Mouse (Mus musculus): Measurements from ENCODE around the gene Adad1. TPM values are rescaled to one million over a fixed set of nuclear protein-coding genes. Genes with fewer than 3 reads are reported as not detected.

Gene Adad1
- polyA plus RNA-seq, 1 experiment from 2014 or later, result not detected

DNA sequence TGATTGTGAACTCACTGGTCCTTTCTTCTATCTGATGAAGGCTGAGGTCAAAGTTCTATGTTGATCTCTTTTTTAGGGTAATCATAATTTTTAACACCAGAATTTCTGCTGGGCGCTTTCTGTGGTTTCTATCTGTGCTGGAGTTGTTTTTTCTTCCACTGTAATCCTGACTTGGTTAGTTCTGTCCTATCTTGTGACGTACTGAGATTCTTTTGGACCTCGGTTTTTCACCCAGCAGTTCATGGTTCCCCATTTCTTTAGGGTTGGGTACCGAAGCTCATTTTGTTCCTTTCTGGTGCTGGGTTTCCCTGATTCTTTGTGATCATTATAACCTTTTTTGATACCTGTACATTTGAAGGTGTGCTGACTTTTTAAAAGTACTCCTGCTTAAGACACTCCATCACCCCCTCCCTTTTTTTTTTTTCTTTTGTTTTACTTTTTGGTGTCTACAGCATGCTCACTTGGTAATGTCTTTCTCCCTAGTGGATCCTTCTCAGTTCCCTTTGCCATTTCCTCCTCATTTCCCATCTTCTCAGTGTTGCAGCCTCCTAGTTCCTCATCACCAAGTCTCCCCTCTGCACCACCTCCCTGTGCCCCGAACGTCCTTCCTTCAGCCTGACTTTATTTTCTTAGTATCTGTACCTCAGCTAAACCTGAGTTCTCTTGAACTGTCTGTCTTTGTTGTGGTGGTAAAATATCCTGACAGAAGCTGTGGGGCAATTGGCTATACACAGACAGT, 77.0 kb downstream of the Adad1 start:
- H3K4me3 ChIP-seq (replicated peaks), result no peak overlapping the region
- H3K4me2 ChIP-seq, result no peak overlapping the region
- H3K9me3 ChIP-seq, result no peaks in the 10 kb centered on the region
- no peak overlapping the region for H3K9ac ChIP-seq
- no peaks in the 10 kb centered on the region for H3K4me1 ChIP-seq
- H3K27me3 ChIP-seq (replicated peaks), result no peaks in the 10 kb centered on the region
- 82% methylated on average over 6 of the region's 6 CpGs for WGBS
- H3K36me3 ChIP-seq, result no peaks in the 10 kb centered on the region
- H3K27ac ChIP-seq, result no peak overlapping the region
- no peak for ATAC-seq (ENCODE audit: insufficient read depth, low FRiP score, low read depth)

DNA sequence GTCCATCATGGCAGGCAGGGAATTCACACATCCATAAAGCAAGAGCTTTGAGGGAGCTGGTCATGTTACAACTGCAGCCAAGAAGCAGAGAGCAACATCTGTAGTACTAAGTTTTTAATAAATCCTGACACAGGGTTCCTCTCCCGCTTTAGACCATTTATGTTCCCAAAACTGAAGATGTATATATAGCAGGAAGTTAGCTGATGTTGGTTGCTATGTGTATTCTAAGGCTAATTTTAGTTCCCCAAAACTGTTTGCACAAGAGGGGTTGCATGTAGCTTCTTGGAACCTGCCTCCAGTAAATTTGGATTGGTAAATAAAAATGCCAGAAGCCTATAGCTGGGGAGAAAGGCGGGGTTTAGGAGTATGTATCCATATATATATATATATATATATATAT, 78.5 kb downstream of the Adad1 start:
- Histone ChIP-seq H3K9ac (no peak overlapping the region), H3K9me3 (no peaks in the 10 kb centered on the region), H3K4me3 (replicated peaks) (no peak overlapping the region), H3K4me2 (no peak overlapping the region), H3K27me3 (replicated peaks) (no peaks in the 10 kb centered on the region), H3K4me1 (no peaks in the 10 kb centered on the region), H3K27ac (no peak overlapping the region), H3K36me3 (no peaks in the 10 kb centered on the region)
- no peak for ATAC-seq (ENCODE audit: insufficient read depth, low FRiP score, low read depth)
- WGBS, result 81% methylated on average over 2 of the region's 2 CpGs

DNA sequence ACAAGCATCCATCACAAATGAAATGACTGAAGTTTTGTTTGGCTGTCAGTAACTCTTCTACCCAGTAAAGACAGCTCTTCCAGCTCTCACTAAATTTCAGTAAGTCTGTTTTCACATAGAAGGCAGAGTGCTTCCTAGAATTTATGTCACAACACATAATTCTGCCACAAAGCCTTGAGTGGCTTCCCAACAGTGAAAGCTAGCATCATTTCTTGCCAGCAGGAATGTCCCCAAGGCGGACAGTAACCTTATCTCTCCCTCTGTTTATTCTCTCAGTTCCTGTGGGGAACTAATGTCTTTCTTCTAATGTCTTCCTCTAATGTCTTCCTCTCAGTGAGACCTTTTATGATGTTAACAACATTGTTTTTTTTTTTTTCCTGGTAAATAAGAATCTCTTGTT, 81.7 kb downstream of the Adad1 start:
- Histone ChIP-seq H3K4me2 (no peak overlapping the region), H3K27ac (no peak overlapping the region), H3K9me3 (no peaks in the 10 kb centered on the region), H3K4me3 (replicated peaks) (no peak overlapping the region), H3K9ac (no peak overlapping the region), H3K4me1 (no peaks in the 10 kb centered on the region), H3K27me3 (replicated peaks) (no peaks in the 10 kb centered on the region), H3K36me3 (no peaks in the 10 kb centered on the region)
- 31% methylated on average over 1 of the region's 1 CpGs for WGBS
- ATAC-seq (ENCODE audit: insufficient read depth, low FRiP score, low read depth), result no peak

DNA sequence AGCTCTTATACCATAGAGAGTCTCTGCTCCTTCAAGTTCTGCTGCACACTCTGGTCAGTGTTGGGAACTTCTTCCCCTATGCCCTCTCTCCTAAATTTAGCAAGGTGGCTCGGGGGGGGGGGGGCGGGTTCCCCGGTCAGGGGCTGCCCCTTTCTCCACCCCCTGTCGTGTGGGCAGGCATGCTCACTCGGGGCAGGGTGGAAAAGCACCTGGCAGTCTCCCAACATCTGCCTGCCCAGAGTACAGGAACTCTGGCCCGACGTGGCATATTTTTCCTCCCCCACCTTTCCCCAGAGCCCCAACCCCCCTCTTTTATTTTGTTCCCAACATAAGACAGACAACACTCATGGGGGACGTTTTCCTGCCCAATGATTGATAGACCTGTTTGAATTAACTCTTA, 83.1 kb downstream of the Adad1 start:
- 18% methylated on average over 8 of the region's 8 CpGs for WGBS
- no peaks in the 10 kb centered on the region for H3K4me1 ChIP-seq
- no peak for ATAC-seq (ENCODE audit: insufficient read depth, low FRiP score, low read depth)
- H3K36me3 ChIP-seq, result no peaks in the 10 kb centered on the region
- H3K27ac ChIP-seq, result no peak overlapping the region
- H3K4me3 ChIP-seq (replicated peaks), result no peak overlapping the region
- no peaks in the 10 kb centered on the region for H3K27me3 ChIP-seq (replicated peaks)
- H3K9ac ChIP-seq, result no peak overlapping the region
- H3K4me2 ChIP-seq, result no peak overlapping the region
- H3K9me3 ChIP-seq, result no peaks in the 10 kb centered on the region

DNA sequence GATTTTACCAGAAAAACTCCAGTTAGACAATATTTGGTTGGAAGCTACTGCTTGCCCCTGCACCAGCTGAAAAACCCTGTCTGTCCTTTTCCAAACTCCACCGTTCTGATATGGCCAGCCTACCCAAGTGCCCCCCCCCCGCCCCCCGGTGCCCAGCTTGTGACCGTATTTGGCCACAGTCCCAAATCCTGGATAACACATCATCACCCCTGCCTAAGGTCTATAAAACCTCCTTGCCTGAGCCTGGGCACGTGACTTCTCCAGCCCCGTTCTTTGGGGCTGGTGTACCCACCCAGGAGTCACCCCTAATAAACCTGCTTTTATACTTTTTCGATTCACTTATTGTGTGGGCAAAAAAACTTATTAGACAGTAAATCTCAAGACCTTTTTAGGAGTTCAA, 83.5 kb downstream of the Adad1 start:
- Histone ChIP-seq H3K4me1 (no peaks in the 10 kb centered on the region), H3K36me3 (no peaks in the 10 kb centered on the region), H3K27me3 (replicated peaks) (no peaks in the 10 kb centered on the region), H3K9me3 (no peaks in the 10 kb centered on the region), H3K27ac (no peak overlapping the region), H3K4me3 (replicated peaks) (no peak overlapping the region), H3K4me2 (no peak overlapping the region), H3K9ac (no peak overlapping the region)
- ATAC-seq (ENCODE audit: insufficient read depth, low FRiP score, low read depth), result no peak
- WGBS, result 66% methylated on average over 7 of the region's 7 CpGs

DNA sequence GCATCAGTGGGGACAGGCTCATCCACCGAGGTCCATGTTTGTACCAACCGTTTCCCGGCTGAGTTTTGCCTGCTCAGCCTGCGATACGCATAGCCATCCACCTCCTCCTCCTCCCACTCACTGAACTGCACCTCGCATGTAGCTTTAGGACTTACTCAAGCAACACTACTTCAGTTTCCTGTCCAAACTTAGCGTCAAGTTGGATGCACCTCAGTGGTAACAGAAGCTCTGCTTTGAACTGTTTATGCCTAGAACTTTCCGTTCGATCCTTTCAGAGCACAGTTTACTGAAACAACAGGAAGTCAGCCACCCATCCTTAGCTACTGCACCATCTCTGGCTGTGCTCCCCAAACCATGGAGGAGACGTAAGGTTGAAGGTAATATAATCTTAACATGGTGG, 88.9 kb downstream of the Adad1 start:
- H3K4me3 ChIP-seq (replicated peaks), result no peak overlapping the region
- no peak for ATAC-seq (ENCODE audit: insufficient read depth, low FRiP score, low read depth)
- WGBS, result 73% methylated on average over 10 of the region's 10 CpGs

DNA sequence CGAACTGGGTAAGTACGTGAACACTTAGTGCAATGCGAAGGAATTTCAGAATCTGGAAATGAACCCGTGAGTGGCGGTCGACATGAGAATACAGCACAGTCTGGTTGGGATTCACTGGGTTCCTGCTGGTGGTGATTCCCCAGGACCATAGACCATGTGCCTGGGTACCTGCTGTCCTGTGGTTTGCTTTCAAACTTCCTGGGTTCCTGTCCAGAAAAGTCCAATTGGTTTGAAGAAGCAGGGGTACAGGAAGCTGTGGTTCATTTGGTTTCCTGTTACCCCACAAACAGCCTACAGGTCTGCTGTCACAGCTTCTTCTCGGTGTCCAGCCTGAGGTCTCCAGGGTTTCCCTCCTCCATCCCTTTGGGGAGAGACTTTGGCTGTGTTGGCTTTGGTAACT, 89.7 kb downstream of the Adad1 start:
- no peak overlapping the region for H3K27ac ChIP-seq
- no peak overlapping the region for H3K9ac ChIP-seq
- no peak for ATAC-seq (ENCODE audit: insufficient read depth, low FRiP score, low read depth)
- WGBS, result 85% methylated on average over 7 of the region's 7 CpGs
- H3K4me3 ChIP-seq (replicated peaks), result no peak overlapping the region
- no peak overlapping the region for H3K4me2 ChIP-seq
- no peaks in the 10 kb centered on the region for H3K9me3 ChIP-seq
- H3K4me1 ChIP-seq, result no peaks in the 10 kb centered on the region
- no peaks in the 10 kb centered on the region for H3K36me3 ChIP-seq
- H3K27me3 ChIP-seq (replicated peaks), result no peaks in the 10 kb centered on the region

More for the DNA sequence above, 88.9 kb downstream of the Adad1 start:
- Histone ChIP-seq H3K9ac (no peak overlapping the region), H3K9me3 (no peaks in the 10 kb centered on the region), H3K36me3 (no peaks in the 10 kb centered on the region), H3K4me1 (no peaks in the 10 kb centered on the region), H3K4me2 (no peak overlapping the region), H3K27me3 (replicated peaks) (no peaks in the 10 kb centered on the region), H3K27ac (no peak overlapping the region)

DNA sequence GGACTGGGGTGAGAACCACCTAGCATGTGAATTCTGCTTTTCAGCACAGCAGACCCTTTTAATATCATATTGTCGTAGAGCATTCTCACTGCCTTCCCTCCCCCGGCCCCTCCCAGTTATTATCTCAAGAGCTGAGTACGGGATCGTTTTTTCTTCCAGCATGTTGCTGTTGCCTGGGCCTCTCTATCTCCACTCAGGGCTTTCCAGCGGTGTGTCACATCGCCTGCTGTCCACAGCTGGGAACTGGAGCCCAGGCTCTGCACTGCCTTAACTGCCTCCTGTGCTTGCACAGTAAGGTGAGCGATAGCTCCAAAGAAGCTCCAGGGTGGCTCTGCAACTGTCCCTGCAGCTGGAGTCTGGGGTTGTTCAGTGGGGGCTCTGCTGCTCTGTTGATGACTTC, 91.1 kb downstream of the Adad1 start:
- ATAC-seq (ENCODE audit: insufficient read depth, low FRiP score, low read depth), result peak; percentile 21; the same call in 1 of the 2 replicates
- Histone ChIP-seq H3K9me3 (no peaks in the 10 kb centered on the region), H3K4me2 (no peak overlapping the region), H3K4me3 (replicated peaks) (no peak overlapping the region), H3K27me3 (replicated peaks) (no peaks in the 10 kb centered on the region), H3K9ac (no peak overlapping the region), H3K4me1 (no peaks in the 10 kb centered on the region), H3K27ac (no peak overlapping the region), H3K36me3 (no peaks in the 10 kb centered on the region)
- 52% methylated on average over 7 of the region's 7 CpGs for WGBS

DNA sequence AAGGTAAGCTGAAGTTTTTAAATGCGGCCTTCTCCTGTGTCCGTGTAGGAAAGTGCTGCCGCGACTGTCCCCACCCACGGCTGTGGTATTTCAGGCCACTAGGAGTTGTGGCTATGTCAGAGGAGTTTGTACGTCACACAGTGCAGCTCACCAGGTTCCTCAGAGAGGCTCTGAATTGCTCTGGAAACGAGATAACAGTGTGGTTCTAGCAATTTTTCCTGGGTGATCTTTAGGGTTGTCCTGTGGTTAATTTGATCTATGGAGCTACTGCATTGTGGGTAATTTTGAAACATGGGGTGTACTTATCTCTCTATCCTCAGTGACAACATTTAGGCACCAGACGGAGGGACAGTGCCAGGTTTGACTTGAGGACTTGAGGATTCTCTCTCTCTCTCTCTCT, 93.8 kb downstream of the Adad1 start:
- H3K9ac ChIP-seq, result no peak overlapping the region
- no peak for ATAC-seq (ENCODE audit: insufficient read depth, low FRiP score, low read depth)
- no peaks in the 10 kb centered on the region for H3K4me1 ChIP-seq
- no peaks in the 10 kb centered on the region for H3K9me3 ChIP-seq
- H3K27me3 ChIP-seq (replicated peaks), result no peaks in the 10 kb centered on the region
- 67% methylated on average over 8 of the region's 8 CpGs for WGBS
- no peak overlapping the region for H3K4me3 ChIP-seq (replicated peaks)
- no peak overlapping the region for H3K27ac ChIP-seq
- no peaks in the 10 kb centered on the region for H3K36me3 ChIP-seq
- H3K4me2 ChIP-seq, result no peak overlapping the region

DNA sequence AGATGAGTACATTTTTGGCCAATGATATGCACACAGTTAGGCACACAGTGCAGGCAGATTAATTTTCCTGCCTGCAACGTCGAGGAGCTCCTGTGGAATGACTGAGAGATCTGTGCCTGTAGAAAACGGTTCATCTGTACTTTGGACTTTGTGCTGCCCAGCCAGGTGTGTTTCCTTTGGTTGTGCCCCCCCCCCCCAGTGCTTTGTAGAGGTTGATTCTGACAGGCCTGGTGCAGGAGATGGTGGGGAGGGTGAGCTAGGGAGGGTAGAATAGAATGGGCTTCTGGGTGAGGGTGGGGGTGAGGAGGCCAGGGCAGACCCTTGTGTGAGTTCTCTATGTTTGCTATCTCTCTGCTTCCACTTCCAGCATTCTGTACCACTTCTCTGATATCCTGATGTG, 94.9 kb downstream of the Adad1 start:
- no peak overlapping the region for H3K4me3 ChIP-seq (replicated peaks)
- ATAC-seq (ENCODE audit: insufficient read depth, low FRiP score, low read depth), result peak; percentile 16; the same call in 1 of the 2 replicates
- H3K27me3 ChIP-seq (replicated peaks), result no peaks in the 10 kb centered on the region
- no peak overlapping the region for H3K4me2 ChIP-seq
- no peaks in the 10 kb centered on the region for H3K4me1 ChIP-seq
- no peaks in the 10 kb centered on the region for H3K9me3 ChIP-seq
- 58% methylated on average over 3 of the region's 3 CpGs for whole genome bisulfite sequencing
- H3K36me3 ChIP-seq, result no peaks in the 10 kb centered on the region
- H3K9ac ChIP-seq, result no peak overlapping the region
- H3K27ac ChIP-seq, result no peak overlapping the region

DNA sequence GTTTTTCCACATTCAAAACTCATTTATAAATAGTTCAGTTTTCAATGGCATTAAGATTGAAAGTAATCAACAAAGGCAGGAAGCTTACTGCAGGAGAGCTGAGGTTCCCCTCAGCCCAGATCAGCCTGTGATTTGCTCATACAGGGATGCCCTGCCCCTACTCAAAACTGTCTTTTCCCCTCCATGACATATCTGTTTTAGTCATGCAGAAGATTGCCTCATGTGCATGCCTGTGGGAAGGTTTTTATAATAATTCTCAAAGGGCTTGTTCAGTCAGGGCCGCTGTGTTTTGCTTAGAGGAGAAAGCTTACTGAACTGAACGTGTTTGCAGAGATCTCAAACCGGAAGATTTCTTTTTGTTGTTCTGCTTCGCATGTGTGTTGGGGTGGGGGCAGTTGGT, 97.8 kb downstream of the Adad1 start:
- H3K9ac ChIP-seq, result no peak overlapping the region
- no peak overlapping the region for H3K27ac ChIP-seq
- no peak overlapping the region for H3K4me2 ChIP-seq
- ATAC-seq (ENCODE audit: insufficient read depth, low FRiP score, low read depth), result no peak
- H3K4me1 ChIP-seq, result no peaks in the 10 kb centered on the region
- H3K4me3 ChIP-seq (replicated peaks), result no peak overlapping the region
- no peaks in the 10 kb centered on the region for H3K9me3 ChIP-seq
- WGBS, result 75% methylated on average over 4 of the region's 4 CpGs
- H3K27me3 ChIP-seq (replicated peaks), result no peaks in the 10 kb centered on the region
- no peaks in the 10 kb centered on the region for H3K36me3 ChIP-seq

DNA sequence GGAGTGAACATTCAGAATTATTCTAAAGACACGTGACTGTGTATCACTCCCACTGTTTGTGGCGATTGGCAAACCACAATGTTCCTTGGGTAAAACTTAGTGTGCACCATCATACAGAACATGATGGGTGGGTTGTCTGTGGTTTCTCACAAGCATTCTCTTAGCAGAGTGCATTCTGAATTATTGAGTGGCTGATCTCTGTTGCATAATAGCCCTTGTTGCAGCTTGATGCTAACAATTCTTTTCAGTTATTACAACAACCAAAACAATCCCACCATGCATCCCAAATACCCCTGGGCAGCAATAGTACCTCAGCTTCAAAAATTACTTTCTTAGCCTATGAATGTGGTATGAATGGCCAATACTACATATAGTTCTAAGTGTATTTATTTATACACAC, 106.0 kb downstream of the Adad1 start:
- no peak overlapping the region for H3K4me3 ChIP-seq (replicated peaks)
- H3K27me3 ChIP-seq (replicated peaks), result no peaks in the 10 kb centered on the region
- 86% methylated on average over 2 of the region's 2 CpGs for WGBS
- H3K9me3 ChIP-seq, result no peaks in the 10 kb centered on the region
- no peak for ATAC-seq (ENCODE audit: insufficient read depth, low FRiP score, low read depth)
- H3K4me1 ChIP-seq, result no peaks in the 10 kb centered on the region
- H3K4me2 ChIP-seq, result no peak overlapping the region
- no peak overlapping the region for H3K9ac ChIP-seq
- no peak overlapping the region for H3K27ac ChIP-seq
- H3K36me3 ChIP-seq, result no peaks in the 10 kb centered on the region
